8 mouse cellular contexts compared by ENCODE assay signal in genomic region chr4:129188041-129188659, GRCm38 (mm10). TPM values are rescaled to one million over a fixed set of nuclear protein-coding genes. Genes with fewer than 3 reads are reported as not detected.
DNase-seq lines count a peak whose midpoint lies in the region; ATAC-seq and TF ChIP-seq lines count a peak whose summit lies in the region.

No protein-coding gene starts in this region.

- ATAC-seq in heart, embryonic 11.5 days (replicated peaks; ENCODE audit: insufficient number of reproducible peaks, low FRiP score, low TSS enrichment) = no peak
- no peak for ATAC-seq in forebrain, embryonic 16.5 days
- ATAC-seq in liver, postnatal 0 days = no peak
- ATAC-seq in CD4-positive, CD25-positive, alpha-beta regulatory T cell, adult 4 months = no peak

- H3K4me3 ChIP-seq in heart, embryonic 11.5 days (ENCODE audit: low read depth, low read length) = peak overlapping the region; percentile 92
- H3K4me3 ChIP-seq in E14TG2a.4 (replicated peaks; ENCODE audit: low read length) = peak overlapping the region; percentile 94
- H3K4me3 ChIP-seq in forebrain, embryonic 16.5 days (replicated peaks; ENCODE audit: low read length) = peak overlapping the region; percentile 68
- H3K4me3 ChIP-seq in liver, postnatal 0 days (ENCODE audit: low read depth, low read length) = peak overlapping the region; percentile 96

- H3K27me3 ChIP-seq in heart, embryonic 11.5 days (ENCODE audit: control insufficient read depth, insufficient read depth, low read length) = no peaks in the 10 kb centered on the region
- no peaks in the 10 kb centered on the region for H3K27me3 ChIP-seq in E14TG2a.4 (ENCODE audit: insufficient read depth, low read length)
- no peaks in the 10 kb centered on the region for H3K27me3 ChIP-seq in forebrain, embryonic 16.5 days (replicated peaks; ENCODE audit: control insufficient read depth, insufficient read depth, low read length)
- H3K27me3 ChIP-seq in liver, postnatal 0 days (ENCODE audit: insufficient read depth, low read length) = no peaks in the 10 kb centered on the region

- no peak for TF ChIP-seq EP300 in liver, postnatal 0 days (IDR thresholded peaks at IDR 0.05; ENCODE audit: low read depth)

- no peak for TF ChIP-seq CTCF in E14TG2a.4 (conservative IDR thresholded peaks at IDR 0.05; ENCODE audit: low read length)
- no peak for TF ChIP-seq CTCF in liver, postnatal 0 days (IDR thresholded peaks at IDR 0.05; ENCODE audit: low read depth)

- peak overlapping the region; percentile 77 for H3K4me2 ChIP-seq in heart, embryonic 11.5 days
- H3K4me2 ChIP-seq in forebrain, embryonic 16.5 days (ENCODE audit: low read length) = peak overlapping the region; percentile 68
- H3K4me2 ChIP-seq in liver, postnatal 0 days (ENCODE audit: low read depth, low read length) = peak overlapping the region; percentile 93

- H3K4me1 ChIP-seq in heart, embryonic 11.5 days (ENCODE audit: control insufficient read depth, insufficient read depth, low read length) = peaks cover 19% of the 10 kb centered on the region
- peaks cover 45% of the 10 kb centered on the region for H3K4me1 ChIP-seq in E14TG2a.4 (replicated peaks; ENCODE audit: low read depth, low read length)
- peaks cover 24% of the 10 kb centered on the region for H3K4me1 ChIP-seq in forebrain, embryonic 16.5 days (replicated peaks; ENCODE audit: control insufficient read depth, insufficient read depth, low read length)
- H3K4me1 ChIP-seq in liver, postnatal 0 days (ENCODE audit: insufficient read depth) = peaks cover 28% of the 10 kb centered on the region

- DNase-seq in heart, postnatal 14 days = no peak
- DNase-seq in liver, postnatal 0 days = no peak
- DNase-seq in ovary, postnatal 36 days (ENCODE audit: low spot score) = no peak
- no peak for DNase-seq in gastrocnemius, postnatal 14 days

- intact Hi-C loops in heart, postnatal 14 days (cut with DNase I) = no loop called here
- intact Hi-C loops in gastrocnemius, postnatal 14 days (cut with DNase I; ENCODE audit: low total_unique reads) = no loop called here

- 47% methylated on average over 5 of the region's 5 CpGs for WGBS in heart, embryonic 11.5 days (ENCODE audit: insufficient replicate concordance)
- 36% methylated on average over 5 of the region's 5 CpGs for WGBS in forebrain, embryonic 16.5 days
- WGBS in liver, postnatal 0 days (ENCODE audit: insufficient replicate concordance) = 36% methylated on average over 5 of the region's 5 CpGs

- H3K36me3 ChIP-seq in heart, embryonic 11.5 days (ENCODE audit: control insufficient read depth, insufficient read depth, low read length) = no peaks in the 10 kb centered on the region
- H3K36me3 ChIP-seq in E14TG2a.4 (ENCODE audit: insufficient read depth, low read length) = peaks cover 26% of the 10 kb centered on the region
- no peaks in the 10 kb centered on the region for H3K36me3 ChIP-seq in forebrain, embryonic 16.5 days (ENCODE audit: control insufficient read depth, insufficient read depth)
- H3K36me3 ChIP-seq in liver, postnatal 0 days (replicated peaks; ENCODE audit: insufficient read depth, low read length) = 0 out of 2 replicates have a peak, but pooled peaks cover 1% of the 10 kb centered on the region

- no peaks in the 10 kb centered on the region for H3K9me3 ChIP-seq in heart, embryonic 11.5 days (replicated peaks; ENCODE audit: control insufficient read depth, low read length)
- no peaks in the 10 kb centered on the region for H3K9me3 ChIP-seq in E14TG2a.4 (ENCODE audit: low read length)
- H3K9me3 ChIP-seq in forebrain, embryonic 16.5 days (ENCODE audit: control insufficient read depth, low read length) = no peaks in the 10 kb centered on the region
- no peaks in the 10 kb centered on the region for H3K9me3 ChIP-seq in liver, postnatal 0 days (ENCODE audit: low read length)

- peak overlapping the region; percentile 88 for H3K9ac ChIP-seq in heart, embryonic 11.5 days (ENCODE audit: low read depth, low read length)
- peak overlapping the region; percentile 72 for H3K9ac ChIP-seq in forebrain, embryonic 16.5 days (replicated peaks; ENCODE audit: low read depth, low read length)
- H3K9ac ChIP-seq in liver, postnatal 0 days (replicated peaks) = peak overlapping the region; percentile 89; the same call in 1 of the 2 replicates

- no peak overlapping the region for H3K27ac ChIP-seq in heart, embryonic 11.5 days (ENCODE audit: low read depth, low read length)
- peak overlapping the region; percentile 88; the same call in 1 of the 2 replicates for H3K27ac ChIP-seq in forebrain, embryonic 16.5 days (ENCODE audit: low read length)
- peak overlapping the region; percentile 94 for H3K27ac ChIP-seq in liver, postnatal 0 days (ENCODE audit: low read depth)

RNA-seq across cellular contexts. Expression of gene S100pbp, which starts 1.4 kb away (rescaled TPM):
- polyA plus RNA-seq in heart, embryonic 11.5 days (2014; fragmentation: Nextera tagmentation; extraction: Ambion mirVana) = 18.6 and 18.7 TPM in 2 replicates
- 10 to 100 TPM; 16.7 to 17.7 TPM for total RNA-seq in heart, postnatal 14 days (2021)
- polyA plus RNA-seq in forebrain, embryonic 16.5 days (2015; fragmentation: Nextera tagmentation; extraction: Ambion mirVana) = 16.9 and 17.2 TPM in 2 replicates
- 3.5 and 3.6 TPM in 2 replicates for polyA plus RNA-seq in liver, postnatal 0 days (2015; fragmentation: Nextera tagmentation; extraction: Ambion mirVana)
- total RNA-seq in gastrocnemius, postnatal 14 days (2021) = 1 to 10 TPM; 5.2 to 7.1 TPM
- polyA plus RNA-seq in CD4-positive, CD25-positive, alpha-beta regulatory T cell, adult 4 months (2017; shearing (Covaris generic)) = 10 to 100 TPM; 20.0 to 26.1 TPM

RNA-seq across cellular contexts. Expression of gene Yars, which starts 1.4 kb away (rescaled TPM):
- 54.9 and 55.4 TPM in 2 replicates for polyA plus RNA-seq in heart, embryonic 11.5 days (2014; fragmentation: Nextera tagmentation; extraction: Ambion mirVana)
- total RNA-seq in heart, postnatal 14 days (2021) = 10 to 100 TPM; 26.5 to 30.5 TPM
- 116 and 122 TPM in 2 replicates for polyA plus RNA-seq in forebrain, embryonic 16.5 days (2015; fragmentation: Nextera tagmentation; extraction: Ambion mirVana)
- 23.0 and 25.7 TPM in 2 replicates for polyA plus RNA-seq in liver, postnatal 0 days (2015; fragmentation: Nextera tagmentation; extraction: Ambion mirVana)
- 10 to 100 TPM; 38.6 to 38.9 TPM for total RNA-seq in gastrocnemius, postnatal 14 days (2021)
- 10 to 100 TPM; 27.4 to 42.1 TPM for polyA plus RNA-seq in CD4-positive, CD25-positive, alpha-beta regulatory T cell, adult 4 months (2017; shearing (Covaris generic))

RNA-seq across cellular contexts. Expression of gene Fndc5, which starts 51.4 kb away (rescaled TPM):
- 5.3 and 5.4 TPM in 2 replicates for polyA plus RNA-seq in heart, embryonic 11.5 days (2014; fragmentation: Nextera tagmentation; extraction: Ambion mirVana)
- total RNA-seq in heart, postnatal 14 days (2021) = 100 to 1,000 TPM; 221 to 229 TPM
- 2.5 and 2.8 TPM in 2 replicates for polyA plus RNA-seq in forebrain, embryonic 16.5 days (2015; fragmentation: Nextera tagmentation; extraction: Ambion mirVana)
- polyA plus RNA-seq in liver, postnatal 0 days (2015; fragmentation: Nextera tagmentation; extraction: Ambion mirVana) = 0.32 and 0.52 TPM in 2 replicates
- 10 to 100 TPM; 28.4 to 53.2 TPM for total RNA-seq in gastrocnemius, postnatal 14 days (2021)
- polyA plus RNA-seq in CD4-positive, CD25-positive, alpha-beta regulatory T cell, adult 4 months (2017; shearing (Covaris generic)) = under 1 TPM; 0.27 to 0.28 TPM
